Mouse (Mus musculus): ENCODE measurements around the gene Pttg1. TPM values are rescaled to one million over a fixed set of nuclear protein-coding genes. Genes with fewer than 3 reads are reported as not detected.

The Pttg1 gene
- polyA plus RNA-seq, 2 experiments = 66.8 to 86.5 TPM

DNA sequence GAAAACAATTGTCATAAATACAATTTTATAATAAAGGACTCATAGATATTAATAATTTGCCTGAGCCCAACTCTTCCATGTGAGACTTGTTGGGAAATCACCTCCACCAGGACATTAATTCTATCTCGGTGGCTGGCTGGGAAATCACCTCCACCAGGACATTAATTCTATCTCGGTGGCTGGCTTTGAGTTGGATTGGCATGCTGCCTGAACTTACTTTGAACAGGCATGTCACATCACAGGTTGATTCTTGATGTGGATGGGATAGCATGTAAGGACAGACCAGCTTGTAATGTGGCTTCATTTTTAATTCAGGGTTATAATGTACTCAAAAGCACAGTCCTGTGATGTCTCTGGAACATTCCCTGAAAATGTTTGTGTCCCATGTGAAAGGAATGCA lies 23.9 kb upstream of the Pttg1 start:
- Histone ChIP-seq H3K36me3 (ENCODE audit: control insufficient read depth, insufficient read depth, low read length) (peaks cover 28% of the 10 kb centered on the region), H3K9ac (ENCODE audit: low read depth, low read length, severe bottlenecking) (no peak overlapping the region), H3K27me3 (ENCODE audit: control insufficient read depth, insufficient read depth, low read length) (no peaks in the 10 kb centered on the region), H3K4me3 (replicated peaks; ENCODE audit: low read length) (no peak overlapping the region), H3K4me2 (replicated peaks; ENCODE audit: low read depth, low read length, severe bottlenecking) (no peak overlapping the region), H3K9me3 (ENCODE audit: control insufficient read depth, low read length) (no peaks in the 10 kb centered on the region), H3K4me1 (ENCODE audit: control insufficient read depth, insufficient read depth, low read length) (no peaks in the 10 kb centered on the region), H3K27ac (replicated peaks; ENCODE audit: low read depth, low read length) (no peak overlapping the region)
- no peak for TF ChIP-seq POLR2A (IDR thresholded peaks at IDR 0.05; ENCODE audit: borderline replicate concordance, extremely low read depth, insufficient read depth, insufficient read length)
- DNase-seq (ENCODE audit: low spot score) (no peak), ATAC-seq (ENCODE audit: low FRiP score, low read depth) (no peak)
- 90% methylated on average over 2 of the region's 2 CpGs for WGBS

DNA sequence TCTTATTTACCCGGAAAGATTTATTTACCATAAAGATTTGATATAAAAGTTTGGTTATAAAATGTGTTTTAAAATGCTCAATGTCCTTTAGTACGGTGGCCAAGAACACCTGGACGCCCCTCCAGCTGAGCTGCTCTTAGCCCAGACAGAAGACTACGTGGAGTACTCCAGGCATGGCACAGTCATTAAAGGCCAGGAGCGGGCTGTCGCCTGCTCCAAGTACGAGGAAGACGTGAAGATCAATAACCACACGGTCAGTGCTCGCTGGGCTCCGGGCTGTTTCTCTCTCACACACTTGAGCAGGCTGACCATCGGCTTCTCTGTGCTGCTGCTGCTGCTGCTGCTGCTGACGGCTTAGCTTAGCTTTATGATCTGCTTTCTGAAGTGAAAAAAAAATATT lies 17.1 kb upstream of the Pttg1 start:
- no peak for TF ChIP-seq POLR2A (IDR thresholded peaks at IDR 0.05; ENCODE audit: borderline replicate concordance, extremely low read depth, insufficient read depth, insufficient read length)
- H3K4me2 ChIP-seq (replicated peaks; ENCODE audit: low read depth, low read length, severe bottlenecking) = no peak overlapping the region
- no peaks in the 10 kb centered on the region for H3K27me3 ChIP-seq (ENCODE audit: control insufficient read depth, insufficient read depth, low read length)
- WGBS = 95% methylated on average over 13 of the region's 13 CpGs
- H3K36me3 ChIP-seq (ENCODE audit: control insufficient read depth, insufficient read depth, low read length) = peaks cover 93% of the 10 kb centered on the region
- DNase-seq (ENCODE audit: low spot score) = no peak
- H3K9ac ChIP-seq (ENCODE audit: low read depth, low read length, severe bottlenecking) = no peak overlapping the region
- ATAC-seq (ENCODE audit: low FRiP score, low read depth) = no peak
- H3K9me3 ChIP-seq (ENCODE audit: control insufficient read depth, low read length) = no peaks in the 10 kb centered on the region
- H3K4me3 ChIP-seq (replicated peaks; ENCODE audit: low read length) = no peak overlapping the region
- H3K27ac ChIP-seq (replicated peaks; ENCODE audit: low read depth, low read length) = no peak overlapping the region
- H3K4me1 ChIP-seq (ENCODE audit: control insufficient read depth, insufficient read depth, low read length) = no peaks in the 10 kb centered on the region

DNA sequence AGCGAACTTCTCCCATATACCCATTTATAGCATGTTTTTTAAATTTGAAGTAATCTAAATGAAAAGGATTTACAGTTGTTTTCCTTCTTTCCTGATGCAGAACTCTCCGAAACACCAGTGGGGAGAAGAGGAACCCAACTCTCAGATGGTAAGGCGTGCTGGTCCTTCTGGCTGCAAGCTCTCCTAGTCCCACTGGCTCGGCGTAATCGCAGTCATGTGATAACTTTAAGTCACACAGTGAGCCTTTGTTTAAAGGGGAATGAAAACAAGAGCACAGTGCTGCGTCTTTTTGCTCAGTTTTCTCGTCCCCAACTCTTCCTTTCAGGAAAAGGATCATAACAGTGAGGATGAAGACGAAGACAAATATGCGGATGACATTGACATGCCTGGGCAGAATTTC lies 15.1 kb upstream of the Pttg1 start:
- no peaks in the 10 kb centered on the region for H3K27me3 ChIP-seq (ENCODE audit: control insufficient read depth, insufficient read depth, low read length)
- TF ChIP-seq POLR2A (IDR thresholded peaks at IDR 0.05; ENCODE audit: borderline replicate concordance, extremely low read depth, insufficient read depth, insufficient read length) = no peak
- H3K36me3 ChIP-seq (ENCODE audit: control insufficient read depth, insufficient read depth, low read length) = peaks cover 88% of the 10 kb centered on the region
- no peak overlapping the region for H3K4me3 ChIP-seq (replicated peaks; ENCODE audit: low read length)
- DNase-seq (ENCODE audit: low spot score) (no peak), ATAC-seq (ENCODE audit: low FRiP score, low read depth) (no peak)
- no peak overlapping the region for H3K4me2 ChIP-seq (replicated peaks; ENCODE audit: low read depth, low read length, severe bottlenecking)
- H3K9ac ChIP-seq (ENCODE audit: low read depth, low read length, severe bottlenecking) = no peak overlapping the region
- H3K4me1 ChIP-seq (ENCODE audit: control insufficient read depth, insufficient read depth, low read length) = no peaks in the 10 kb centered on the region
- no peaks in the 10 kb centered on the region for H3K9me3 ChIP-seq (ENCODE audit: control insufficient read depth, low read length)
- WGBS = 94% methylated on average over 10 of the region's 10 CpGs
- no peak overlapping the region for H3K27ac ChIP-seq (replicated peaks; ENCODE audit: low read depth, low read length)

DNA sequence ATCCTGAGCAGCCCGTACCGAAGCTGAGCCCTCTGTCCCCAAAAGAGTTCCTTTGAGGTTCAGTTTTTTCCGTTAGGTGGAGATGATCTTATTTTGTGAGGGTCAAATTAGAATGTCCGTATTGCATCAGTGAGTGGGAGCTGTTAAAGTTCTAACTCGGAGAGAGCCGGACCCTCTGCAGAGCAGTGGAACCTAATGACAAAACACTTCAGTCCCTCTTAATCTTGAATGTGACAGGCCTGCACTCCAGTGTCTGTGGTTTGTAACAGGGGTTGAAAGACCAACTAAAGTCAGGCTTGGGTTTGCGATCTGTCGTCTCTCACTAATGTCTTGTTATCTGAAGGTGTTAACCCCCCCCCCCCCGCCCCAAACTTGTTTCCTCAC lies 8.0 kb upstream of the Pttg1 start:
- DNase-seq (ENCODE audit: low spot score) (no peak), ATAC-seq (ENCODE audit: low FRiP score, low read depth) (no peak)
- Histone ChIP-seq H3K4me2 (replicated peaks; ENCODE audit: low read depth, low read length, severe bottlenecking) (peak overlapping the region; percentile 59), H3K9ac (ENCODE audit: low read depth, low read length, severe bottlenecking) (peak overlapping the region; percentile 77), H3K4me3 (replicated peaks; ENCODE audit: low read length) (peak overlapping the region; percentile 90), H3K9me3 (ENCODE audit: control insufficient read depth, low read length) (no peaks in the 10 kb centered on the region), H3K36me3 (ENCODE audit: control insufficient read depth, insufficient read depth, low read length) (peaks cover 19% of the 10 kb centered on the region), H3K27ac (replicated peaks; ENCODE audit: low read depth, low read length) (no peak overlapping the region), H3K27me3 (ENCODE audit: control insufficient read depth, insufficient read depth, low read length) (no peaks in the 10 kb centered on the region), H3K4me1 (ENCODE audit: control insufficient read depth, insufficient read depth, low read length) (peaks cover 8% of the 10 kb centered on the region; the same call in 1 of the 2 replicates)
- no peak for TF ChIP-seq POLR2A (IDR thresholded peaks at IDR 0.05; ENCODE audit: borderline replicate concordance, extremely low read depth, insufficient read depth, insufficient read length)
- WGBS = 2% methylated on average over 9 of the region's 9 CpGs

DNA sequence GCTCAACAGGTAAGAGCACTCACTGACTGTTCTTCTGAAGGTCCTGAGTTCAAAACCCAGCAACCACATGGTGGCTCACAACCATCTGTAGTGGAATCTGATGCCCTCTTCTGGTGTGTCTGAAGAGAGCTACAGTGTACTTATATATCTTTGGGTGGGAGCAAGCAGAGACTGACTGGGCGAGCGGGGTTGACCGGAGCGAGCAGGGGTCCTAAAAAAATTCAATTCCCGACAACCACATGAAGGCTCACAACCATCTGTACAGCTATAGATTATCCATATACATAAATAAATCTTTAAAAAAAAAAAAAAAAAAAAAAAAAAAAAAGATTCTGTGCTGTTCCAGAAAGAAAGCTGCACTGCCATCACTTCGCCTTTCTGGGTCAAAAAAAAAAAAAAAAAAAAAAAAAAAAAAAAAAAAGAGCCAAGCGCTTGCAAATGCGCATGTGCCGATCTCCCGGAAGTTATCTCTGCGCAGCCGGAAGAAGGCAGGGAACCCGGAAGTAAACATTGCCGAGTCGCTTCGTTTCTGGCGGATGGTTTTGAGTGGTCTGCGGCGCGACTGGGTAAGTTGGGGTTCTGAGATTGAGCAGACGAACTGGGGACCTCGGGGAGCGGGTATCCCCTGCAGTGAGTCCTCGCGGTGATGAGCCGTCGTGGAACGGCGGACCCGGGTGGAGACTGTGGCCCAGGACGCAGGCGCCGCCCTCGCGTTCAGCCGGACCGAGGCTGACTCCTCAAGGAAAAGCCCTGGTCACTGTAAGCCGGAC lies 7.4 kb upstream of the Pttg1 start, which contains the start of gene Slu7:
TSS of gene Slu7 (plus strand) at position 491 of the 770 bp plus-strand sequence.
- Histone ChIP-seq H3K27me3 (ENCODE audit: control insufficient read depth, insufficient read depth, low read length) (no peaks in the 10 kb centered on the region), H3K36me3 (ENCODE audit: control insufficient read depth, insufficient read depth, low read length) (peaks cover 13% of the 10 kb centered on the region; the same call in 1 of the 2 replicates), H3K27ac (replicated peaks; ENCODE audit: low read depth, low read length) (no peak within 1 kb of the TSS), H3K9ac (ENCODE audit: low read depth, low read length, severe bottlenecking) (peak within 1 kb of the TSS; percentile 77), H3K9me3 (ENCODE audit: control insufficient read depth, low read length) (no peaks in the 10 kb centered on the region), H3K4me2 (replicated peaks; ENCODE audit: low read depth, low read length, severe bottlenecking) (peak within 1 kb of the TSS; percentile 59), H3K4me1 (ENCODE audit: control insufficient read depth, insufficient read depth, low read length) (peaks cover 8% of the 10 kb centered on the region; the same call in 1 of the 2 replicates), H3K4me3 (replicated peaks; ENCODE audit: low read length) (peak within 1 kb of the TSS; percentile 90)
- WGBS = 8% methylated on average over 38 of the region's 38 CpGs
- no peak for TF ChIP-seq POLR2A (IDR thresholded peaks at IDR 0.05; ENCODE audit: borderline replicate concordance, extremely low read depth, insufficient read depth, insufficient read length)
- ATAC-seq (ENCODE audit: low FRiP score, low read depth) (peak; percentile 88), DNase-seq (ENCODE audit: low spot score) (peak; percentile 88)

Measured in limb, embryonic 14.5 days (tissue).